Mouse (Mus musculus) kidney, adult 9 months (tissue): ENCODE data around the gene Cttn.
A peak's percentile ranks its signal among the peaks of the same experiment; 100 is the strongest.

ENCODE experiments used
- DNase-seq: peaks from one replicate; pipeline ENCODE4 v3.0.0; 2022

Cttn gene

GRCm38 (mm10) chr7:144448186-144448585 is 22.6 kb downstream of the Cttn start:
- no peak for DNase-seq

GRCm38 (mm10) chr7:144447146-144447545 is 23.7 kb downstream of the Cttn start:
- no peak for DNase-seq

- DNase-seq: no peak
These were observed 26.0 kb downstream of the Cttn start for GRCm38 (mm10) chr7:144444788-144445187.

- DNase-seq: no peak
These were observed 28.8 kb downstream of the Cttn start for GRCm38 (mm10) chr7:144441976-144442375.

GRCm38 (mm10) chr7:144441466-144441865 is 29.3 kb downstream of the Cttn start:
- no peak for DNase-seq

GRCm38 (mm10) chr7:144438811-144439210 is 32.0 kb downstream of the Cttn start:
- DNase-seq: no peak

- peak; percentile 25 for DNase-seq
These were observed 37.9 kb downstream of the Cttn start for GRCm38 (mm10) chr7:144432920-144433319.

- DNase-seq: no peak
These were observed 43.3 kb downstream of the Cttn start for GRCm38 (mm10) chr7:144427460-144427859.

GRCm38 (mm10) chr7:144426594-144426993 is 44.2 kb downstream of the Cttn start:
- peak; percentile 34 for DNase-seq

- DNase-seq: peak; percentile 43
These were observed 44.9 kb downstream of the Cttn start for GRCm38 (mm10) chr7:144425953-144426352.

GRCm38 (mm10) chr7:144421478-144421877 is 49.3 kb downstream of the Cttn start:
- DNase-seq: no peak

- no peak for DNase-seq
These were observed 50.3 kb downstream of the Cttn start for GRCm38 (mm10) chr7:144420552-144420951.

GRCm38 (mm10) chr7:144417644-144418343 is 53.0 kb downstream of the Cttn start:
- DNase-seq: no peak

- no peak for DNase-seq
These were observed 53.6 kb downstream of the Cttn start for GRCm38 (mm10) chr7:144417234-144417633.

GRCm38 (mm10) chr7:144415795-144416194 is 55.0 kb downstream of the Cttn start:
- peak; percentile 56 for DNase-seq

GRCm38 (mm10) chr7:144414632-144415031 is 56.2 kb downstream of the Cttn start:
- no peak for DNase-seq

- DNase-seq: no peak
These were observed 58.6 kb downstream of the Cttn start for GRCm38 (mm10) chr7:144411967-144412906.

- no peak for DNase-seq
These were observed 61.1 kb downstream of the Cttn start for GRCm38 (mm10) chr7:144409682-144410081.

- no peak for DNase-seq
These were observed 62.3 kb downstream of the Cttn start for GRCm38 (mm10) chr7:144408464-144409000.

- DNase-seq: no peak
These were observed 63.1 kb downstream of the Cttn start for GRCm38 (mm10) chr7:144407675-144408074.

- DNase-seq: no peak
These were observed 68.3 kb downstream of the Cttn start for GRCm38 (mm10) chr7:144402492-144402891.

- DNase-seq: no peak
These were observed 79.1 kb downstream of the Cttn start for GRCm38 (mm10) chr7:144391727-144392126.

GRCm38 (mm10) chr7:144390676-144391075 is 80.1 kb downstream of the Cttn start:
- no peak for DNase-seq

GRCm38 (mm10) chr7:144389704-144390103 is 81.1 kb downstream of the Cttn start:
- no peak for DNase-seq
